Mouse (Mus musculus): ENCODE data around the gene Arhgap9.

Gene Arhgap9

GRCm38 (mm10) chr10:127321621-127322020, at the start of gene Arhgap9:
Arhgap9 (plus strand) TSS chr10:127321964.
- no peak for DNase-seq

- DNase-seq, result no peak
Observed at GRCm38 (mm10) chr10:127272371-127272770, 49.4 kb upstream of the Arhgap9 start.

DNA sequence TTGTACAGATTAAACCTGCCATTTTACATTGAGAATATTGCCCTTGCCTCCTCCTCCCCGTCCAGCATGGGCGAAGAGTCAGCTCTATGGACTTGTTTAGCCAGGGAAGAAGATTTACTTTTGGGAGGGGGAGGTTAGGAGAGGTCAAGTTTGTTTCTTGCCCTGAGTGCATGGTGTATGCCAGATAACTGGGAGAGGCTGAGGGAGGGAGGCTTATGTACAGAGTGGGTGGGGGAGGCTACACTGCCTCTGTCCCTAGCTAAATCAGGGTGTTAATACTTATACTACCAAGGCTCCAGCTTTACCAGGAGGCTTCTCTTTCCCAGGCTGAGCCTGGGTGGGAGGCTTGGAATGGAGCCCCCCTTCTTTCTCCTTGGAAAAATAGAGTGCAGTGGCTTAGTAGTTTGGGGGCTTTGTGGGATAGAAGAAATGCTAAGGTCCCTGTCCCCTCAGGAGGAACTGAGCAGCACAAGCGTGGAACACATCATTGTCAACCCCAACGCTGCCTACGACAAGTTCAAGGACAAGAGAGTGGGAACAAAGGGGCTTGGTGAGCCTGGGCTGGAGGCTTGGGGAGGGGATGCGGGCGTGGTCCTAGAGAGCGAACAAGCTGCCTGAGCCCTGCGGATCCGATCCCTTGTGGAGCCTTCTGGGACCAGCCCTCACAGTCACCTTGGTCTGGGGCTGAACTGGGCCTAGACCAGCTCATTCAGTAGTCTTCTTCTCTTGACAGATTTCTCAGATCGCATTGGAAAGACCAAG, 47.3 kb upstream of the Arhgap9 start:
- no peak for DNase-seq

GRCm38 (mm10) chr10:127279730-127280129, 42.0 kb upstream of the Arhgap9 start:
- no peak for DNase-seq

DNA sequence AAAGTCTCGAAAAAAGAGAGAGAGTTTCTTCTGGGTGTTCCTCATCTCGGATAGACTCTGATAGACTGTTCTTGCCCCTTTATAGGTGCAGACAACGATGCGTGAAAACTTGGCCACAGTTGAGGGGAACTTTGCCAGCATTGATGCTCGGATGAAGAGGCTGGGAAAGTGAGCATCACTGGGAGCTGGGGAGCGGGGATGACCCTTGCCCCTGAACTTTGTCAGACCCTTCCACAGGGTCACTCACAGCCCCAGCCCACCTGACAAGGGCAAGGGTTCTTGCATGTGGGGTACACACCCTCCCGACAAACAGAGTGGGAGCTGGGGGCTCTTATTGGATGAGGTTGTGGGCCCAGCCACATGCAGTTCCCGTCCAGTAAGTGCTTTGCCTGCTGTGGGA, 40.4 kb upstream of the Arhgap9 start:
- no peak for DNase-seq

- no peak for DNase-seq
Observed at GRCm38 (mm10) chr10:127282620-127283215, 39.0 kb upstream of the Arhgap9 start.

GRCm38 (mm10) chr10:127284105-127284622, 37.6 kb upstream of the Arhgap9 start:
- DNase-seq, result no peak

- DNase-seq, result no peak
Observed at GRCm38 (mm10) chr10:127284724-127285500, 36.9 kb upstream of the Arhgap9 start.

- DNase-seq, result no peak
Observed at GRCm38 (mm10) chr10:127285644-127286043, 36.1 kb upstream of the Arhgap9 start.

DNA sequence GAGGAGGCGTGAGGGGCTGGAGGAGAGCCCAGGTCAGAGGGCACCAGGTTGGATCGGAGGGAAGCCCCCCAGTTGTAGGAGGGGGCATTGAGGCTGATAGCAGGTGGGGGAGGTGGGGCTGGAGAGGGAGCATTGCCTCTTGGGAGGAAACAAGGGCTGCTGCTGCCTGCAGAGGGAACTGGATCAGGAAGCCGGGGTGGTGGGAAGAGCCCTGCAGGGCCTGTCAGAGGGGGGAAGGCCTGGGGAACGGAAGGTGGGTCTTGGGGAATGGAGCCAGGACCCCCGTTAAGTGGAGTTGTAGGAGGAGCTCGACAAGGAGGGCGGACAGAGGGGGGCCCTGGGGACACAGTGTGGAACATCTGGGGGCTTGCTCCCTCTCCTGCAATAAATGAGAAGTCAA, 35.6 kb upstream of the Arhgap9 start:
- no peak for DNase-seq

- DNase-seq, result no peak
Observed at GRCm38 (mm10) chr10:127286730-127287129, 35.0 kb upstream of the Arhgap9 start.

- no peak for DNase-seq
Observed at GRCm38 (mm10) chr10:127287271-127287935, 34.4 kb upstream of the Arhgap9 start.

DNA sequence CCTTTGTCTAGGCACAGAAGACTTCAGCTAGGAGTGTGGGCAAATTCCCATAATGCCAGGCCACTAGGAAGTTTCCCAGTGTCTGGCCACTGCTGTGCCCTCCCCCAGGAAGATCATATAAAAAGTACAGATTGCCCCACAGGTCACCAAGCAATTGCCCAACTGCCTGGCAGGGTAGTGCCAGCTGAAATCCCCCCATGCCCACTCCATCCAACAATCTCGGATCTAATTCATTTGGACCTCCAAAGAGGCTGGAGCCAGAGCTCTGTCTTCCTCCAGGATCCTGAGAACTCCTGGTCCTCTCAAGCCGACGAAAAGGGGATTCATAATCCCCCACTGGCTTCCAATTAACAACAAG, 33.8 kb upstream of the Arhgap9 start:
- no peak for DNase-seq

DNA sequence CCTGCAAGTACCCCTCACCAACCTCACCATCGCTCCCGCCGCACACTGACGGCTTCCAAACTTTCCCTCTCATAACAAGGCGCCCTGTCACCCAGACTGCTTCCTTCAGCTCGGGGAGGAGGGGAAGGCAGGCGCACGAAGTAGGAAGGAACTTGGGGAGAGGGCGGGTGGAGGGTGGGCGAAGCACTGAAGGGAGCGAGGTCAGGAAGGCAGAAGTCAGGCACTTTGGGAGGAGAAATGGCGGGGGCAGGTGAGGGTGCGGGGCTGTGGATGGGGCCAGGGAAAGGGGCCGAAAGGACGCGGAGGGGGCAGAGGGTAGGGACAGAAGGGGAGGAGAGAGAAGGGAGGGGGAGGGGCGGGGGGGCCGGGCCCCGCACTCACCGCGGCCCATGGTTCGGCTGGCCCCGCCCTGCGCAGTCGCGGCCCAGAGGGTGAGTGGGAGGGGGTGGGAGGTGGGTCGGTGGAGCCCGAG, 33.4 kb upstream of the Arhgap9 start:
- DNase-seq, result peak; percentile 56

GRCm38 (mm10) chr10:127288800-127289572, 32.8 kb upstream of the Arhgap9 start, which contains the start of gene Mbd6:
Mbd6 (minus strand) TSS chr10:127289018.
- peak; percentile 89 for DNase-seq

- peak; percentile 55 for DNase-seq
Observed at GRCm38 (mm10) chr10:127289573-127290191, 32.1 kb upstream of the Arhgap9 start.

GRCm38 (mm10) chr10:127290307-127290929, 31.3 kb upstream of the Arhgap9 start:
- DNase-seq, result peak; percentile 100

DNA sequence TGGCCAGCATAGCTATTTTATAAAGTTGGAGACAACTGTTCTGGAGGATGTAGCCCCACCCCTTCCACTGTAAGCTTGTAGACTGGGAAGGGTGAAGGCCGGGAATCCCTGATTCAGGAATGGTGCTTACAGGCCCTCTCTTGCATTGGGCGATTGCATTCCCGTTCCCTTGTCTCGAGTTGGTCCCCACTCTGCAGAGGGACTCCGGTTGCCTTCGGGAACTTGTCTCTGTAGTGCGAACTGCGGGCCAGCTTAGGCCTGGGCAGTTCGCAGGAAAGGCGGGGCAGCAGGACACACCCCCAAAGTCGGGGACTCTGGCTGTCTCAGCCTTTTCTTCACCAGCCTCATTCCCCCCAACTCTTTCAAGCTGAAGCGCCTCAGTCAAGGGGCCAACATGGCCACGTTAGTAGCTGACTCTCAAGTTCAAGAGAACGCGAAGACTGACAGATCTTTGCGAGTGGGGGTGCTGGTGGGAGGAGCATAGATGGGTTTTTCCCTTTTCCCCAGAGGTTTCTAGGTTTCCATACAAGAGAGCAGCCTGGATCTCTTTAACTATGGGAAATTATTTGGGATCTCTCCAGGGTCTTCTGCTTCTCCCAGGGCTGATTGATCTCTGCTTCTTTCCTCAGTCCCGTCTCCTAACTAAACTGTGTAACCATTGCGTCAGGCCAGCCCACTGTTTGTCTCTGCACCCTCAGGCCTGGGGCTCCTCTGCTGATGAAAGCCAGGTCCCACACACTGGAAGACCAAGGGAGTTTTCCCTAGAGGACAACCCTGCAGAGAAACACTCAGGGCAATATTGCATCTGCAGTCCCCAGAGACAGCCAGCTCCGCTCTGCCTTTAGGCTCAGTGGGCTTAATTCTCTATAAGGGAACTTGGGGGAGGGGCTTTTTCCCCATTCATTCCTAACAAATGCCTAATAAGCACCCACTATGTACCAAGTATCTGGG, 30.6 kb upstream of the Arhgap9 start:
- no peak for DNase-seq

DNA sequence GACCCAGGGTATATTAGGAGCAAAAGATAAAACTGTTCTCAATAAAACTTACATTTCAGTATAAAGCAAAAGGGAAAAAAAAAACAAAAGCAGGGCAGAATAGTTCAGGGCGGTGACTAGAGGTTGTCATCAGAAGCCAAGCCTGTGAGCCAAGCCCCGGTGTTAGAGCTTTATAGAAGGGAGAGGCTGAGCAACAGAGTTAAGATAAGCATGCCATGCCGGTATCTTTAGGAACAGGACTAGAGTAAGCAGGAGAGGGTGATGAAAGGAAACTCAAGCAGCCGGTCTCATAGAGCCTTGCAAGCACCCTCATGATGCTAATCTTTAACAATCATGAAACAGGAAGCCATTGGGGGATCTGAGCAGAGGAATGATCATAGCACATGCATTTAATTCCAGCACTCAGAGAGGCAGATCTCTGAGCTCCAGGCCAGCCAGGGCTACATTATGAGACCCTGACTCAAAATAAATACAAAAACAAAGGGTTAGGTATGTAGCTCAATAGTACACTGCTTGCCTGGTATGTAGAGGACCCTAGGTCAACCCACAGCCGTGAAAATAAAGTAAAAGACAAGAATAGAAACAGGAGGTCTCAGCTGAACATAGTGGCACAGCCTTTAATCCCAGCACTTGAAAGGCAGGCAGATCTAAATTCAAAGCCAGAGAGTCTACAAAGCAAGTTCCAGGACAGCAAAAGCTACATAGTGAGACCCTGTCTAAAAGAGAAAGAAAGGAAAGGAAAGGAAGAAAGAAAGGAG, 29.7 kb upstream of the Arhgap9 start:
- DNase-seq, result no peak
